Mouse (Mus musculus) brain, embryonic 14.5 days (tissue): Measurements from ENCODE around the gene Tfap2a.

Experiments
- CTCF ChIP-seq: fragments of 200-500 bp; IDR thresholded peaks from 2 replicates; pipeline ENCODE4 v1.5.1; 2012; ENCODE audit warnings: inconsistent platforms, mild to moderate bottlenecking, moderate library complexity, borderline replicate concordance; ENCODE audit not compliant: insufficient read depth, insufficient read length; ENCODE audit errors: extremely low read depth
- POLR2A ChIP-seq: fragments of 200-500 bp; IDR thresholded peaks from 2 replicates; pipeline ENCODE4 v1.6.1; 2012; ENCODE audit warnings: mild to moderate bottlenecking, inconsistent platforms, borderline replicate concordance; ENCODE audit not compliant: poor library complexity, insufficient read depth, insufficient read length, severe bottlenecking; ENCODE audit errors: extremely low read depth

GRCm38 (mm10) chr13:40712526-40712832, 25.7 kb downstream of the Tfap2a start:
- TF ChIP-seq CTCF: no peak
- no peak for TF ChIP-seq POLR2A
